Mouse (Mus musculus) heart, adult 8-10 months (tissue): ENCODE results near the gene Rnf183. TPM values are rescaled to one million over a fixed set of nuclear protein-coding genes. Genes with fewer than 3 reads are reported as not detected.

Source experiments
- DNase-seq: peaks from one replicate; pipeline ENCODE4 v3.0.0; 2022; ENCODE audit warnings: low spot score
- total RNA-seq, 4 experiments: library from RNA; stranded (reverse); gene quantifications; 2 replicates each; pipeline ENCODE4 v1.2.4; 2022

Rnf183 gene
- total RNA-seq, 4 experiments from 2014 or later: not detected

DNA sequence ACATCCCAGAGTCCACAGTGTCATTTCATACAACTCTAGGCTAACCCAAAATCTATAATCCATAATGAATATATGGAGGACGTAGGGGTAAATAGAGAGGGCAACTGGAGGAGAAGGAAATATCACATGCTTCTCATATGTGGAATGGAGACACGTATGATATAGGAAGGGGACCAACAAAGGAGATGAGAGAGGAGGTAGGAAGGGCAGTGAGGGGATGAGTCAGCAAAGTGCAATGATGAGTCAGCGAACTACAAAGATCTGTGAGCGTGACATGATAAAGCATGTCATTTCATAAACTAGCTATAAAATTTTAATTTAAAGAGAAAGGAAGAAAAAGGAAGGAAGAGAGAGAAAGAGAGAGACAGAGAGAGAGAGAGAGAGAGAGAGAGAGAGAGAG lies 3.5 kb downstream of the Rnf183 start:
- DNase-seq: no peak

DNA sequence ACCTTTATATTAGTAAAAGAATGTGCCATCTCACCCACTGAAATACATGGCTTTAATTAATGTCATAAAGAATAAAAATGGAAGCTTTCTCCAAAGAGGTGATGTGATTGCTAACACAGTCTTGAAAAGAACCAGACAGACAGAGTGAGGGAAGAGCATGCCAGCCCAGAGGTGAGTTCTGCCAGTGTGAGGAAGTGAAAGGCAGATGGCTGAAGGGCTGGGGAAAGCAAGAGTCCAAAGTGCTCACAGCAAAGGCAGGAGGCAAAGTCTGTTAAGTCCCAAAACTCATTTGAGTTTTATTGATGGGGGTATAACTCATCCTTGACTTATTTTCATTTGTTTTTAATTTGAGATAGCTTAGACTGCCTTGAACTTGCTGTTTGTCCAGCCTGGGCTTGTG lies 4.4 kb downstream of the Rnf183 start:
- DNase-seq: no peak

DNA sequence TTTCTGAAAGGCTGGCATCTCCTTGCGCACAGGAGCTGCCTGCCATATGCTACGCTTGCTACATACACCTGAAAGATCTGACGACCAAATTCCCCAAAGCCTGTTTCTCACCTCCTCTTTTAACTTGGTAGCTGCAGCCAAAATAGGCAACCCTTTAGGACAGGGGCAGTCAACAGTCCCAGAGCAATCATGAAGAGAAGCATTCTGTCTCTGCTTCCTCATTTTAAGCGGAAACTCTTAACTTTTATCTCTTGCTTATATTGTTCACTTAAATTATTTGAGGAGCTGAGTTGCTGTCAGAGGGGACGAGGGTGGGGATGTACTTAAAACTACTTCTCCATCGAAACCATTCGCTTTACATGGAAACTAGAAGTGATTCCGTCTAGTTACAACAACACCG lies 5.4 kb downstream of the Rnf183 start:
- no peak for DNase-seq

DNA sequence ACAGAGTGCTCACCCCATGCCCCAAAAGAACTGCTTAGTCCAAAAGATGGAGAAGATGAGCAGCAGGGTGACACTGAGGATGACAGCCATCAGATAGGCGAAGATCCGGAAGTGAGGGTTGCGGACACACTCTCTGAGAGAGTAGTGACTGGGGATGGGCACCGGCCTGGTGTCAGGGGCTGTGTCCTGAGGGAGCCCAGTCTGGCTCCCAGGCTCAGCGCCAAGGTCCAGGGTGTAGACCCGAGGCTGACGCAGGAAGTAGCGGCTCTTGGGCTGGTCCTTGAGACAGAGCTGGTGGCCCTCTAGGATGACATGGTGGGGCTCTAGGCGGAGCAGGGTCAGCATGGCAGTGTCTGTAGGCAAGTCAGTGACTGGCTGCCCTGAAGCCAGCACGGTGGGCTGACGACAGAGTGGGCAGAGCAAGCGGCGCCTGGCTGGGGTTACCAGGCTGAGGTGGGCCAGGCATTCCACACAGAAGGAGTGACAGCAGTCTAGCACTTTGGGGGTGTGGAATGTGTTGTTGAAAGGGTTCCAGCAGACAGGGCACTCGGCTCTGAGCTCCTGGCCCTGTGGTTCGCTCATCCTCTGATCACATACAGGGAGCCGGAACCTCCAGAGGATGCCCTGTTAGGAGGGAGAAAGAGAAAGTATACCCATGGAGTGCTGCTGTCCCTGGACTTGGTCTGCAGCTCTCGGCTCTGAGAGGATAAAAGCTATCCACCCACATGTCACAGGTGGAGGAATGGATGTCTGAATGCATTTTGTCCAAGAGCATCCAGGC lies 6.9 kb downstream of the Rnf183 start:
- DNase-seq: no peak

DNA sequence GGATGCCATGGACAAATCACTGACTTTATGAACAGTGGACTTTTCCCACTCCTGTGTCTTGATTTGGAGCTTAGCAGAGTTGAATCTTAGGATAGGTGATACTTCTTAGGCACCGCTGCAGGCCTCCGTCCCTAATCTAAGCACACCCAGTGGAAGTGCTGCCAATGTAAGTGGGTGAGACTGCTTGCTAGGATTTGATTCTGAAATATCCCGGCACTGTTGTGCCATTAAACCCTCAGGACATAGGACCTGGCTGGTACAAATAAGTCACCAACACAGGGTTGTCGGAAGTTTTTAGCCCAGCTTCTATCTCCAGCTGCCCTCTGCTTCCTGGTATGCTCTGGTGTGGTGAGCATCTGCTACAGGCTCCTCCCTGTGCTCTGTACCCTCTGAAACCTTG lies 9.2 kb downstream of the Rnf183 start:
- DNase-seq: no peak

DNA sequence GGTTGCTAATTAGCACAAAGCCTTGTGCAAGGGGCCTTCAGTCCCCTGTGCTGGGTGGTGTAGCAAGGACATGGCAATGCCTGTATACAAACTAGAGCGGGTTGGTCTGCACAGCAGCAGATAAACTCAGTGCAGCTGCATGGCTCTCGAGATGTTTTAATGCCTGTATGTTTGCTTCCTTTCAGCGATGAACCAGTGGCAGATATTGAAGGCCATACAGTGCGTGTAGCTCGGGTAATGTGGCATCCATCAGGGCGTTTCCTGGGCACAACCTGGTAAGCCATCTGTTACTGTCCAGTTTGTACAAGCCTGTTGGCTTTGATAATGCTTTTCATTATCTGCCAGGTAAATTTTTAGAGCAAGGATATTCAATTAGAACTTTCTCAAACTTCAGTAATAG lies 16.0 kb downstream of the Rnf183 start:
- DNase-seq: no peak

DNA sequence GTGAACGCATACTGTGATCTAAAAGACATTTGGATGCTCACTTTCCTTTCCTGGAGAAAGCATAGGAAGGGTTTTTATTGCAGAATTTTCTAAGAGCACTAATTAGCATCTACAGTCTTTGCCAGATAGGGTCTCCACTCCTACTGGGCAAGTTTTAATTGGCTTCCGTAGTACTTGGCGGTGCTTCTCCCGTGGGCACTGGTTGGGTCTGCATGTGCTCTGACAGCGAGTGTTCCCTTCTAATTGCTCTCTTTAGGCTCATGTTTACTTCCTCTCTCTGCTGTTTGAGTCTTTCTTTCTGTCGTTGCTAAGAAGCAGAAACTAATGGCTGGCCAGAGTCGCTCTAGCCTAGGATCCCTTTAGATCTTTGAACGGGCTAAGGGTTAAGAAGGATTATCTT lies 16.6 kb downstream of the Rnf183 start:
- DNase-seq: no peak

DNA sequence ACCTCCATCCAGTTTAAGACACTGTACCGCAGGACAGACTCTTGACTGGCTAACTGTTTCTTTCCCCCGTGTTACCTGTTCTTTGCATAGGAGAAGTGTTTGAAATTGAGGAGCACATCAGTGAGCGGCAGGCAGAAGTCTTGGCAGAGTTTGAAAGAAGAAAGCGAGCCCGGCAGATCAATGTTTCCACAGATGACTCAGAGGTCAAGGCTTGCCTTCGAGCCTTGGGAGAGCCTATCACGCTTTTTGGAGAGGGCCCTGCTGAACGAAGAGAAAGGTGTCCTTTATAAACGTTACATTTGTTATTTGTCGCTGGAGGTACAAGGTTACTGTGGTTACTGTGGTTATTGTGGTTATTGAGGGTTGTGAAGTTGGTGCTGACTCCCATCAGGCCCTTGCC lies 23.4 kb downstream of the Rnf183 start:
- no peak for DNase-seq

DNA sequence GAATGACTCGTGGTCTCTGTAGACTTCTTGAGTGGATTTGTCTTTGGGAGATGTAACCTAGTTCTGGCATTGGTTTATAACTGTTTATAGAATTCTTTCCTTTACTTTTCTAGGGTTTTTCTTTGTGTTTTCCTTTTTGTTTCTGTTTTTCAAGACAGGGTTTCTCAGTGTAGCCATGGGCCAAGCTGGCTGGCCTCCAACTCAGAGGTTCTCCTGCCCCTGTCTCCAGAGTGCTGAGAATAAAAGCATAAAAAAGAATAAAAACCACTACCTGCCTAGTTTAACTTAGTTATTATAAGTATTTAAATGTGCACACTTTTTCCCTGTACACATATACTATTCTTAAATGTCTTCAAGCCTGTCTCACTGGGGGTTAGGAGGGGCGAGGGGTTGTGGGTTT lies 24.7 kb downstream of the Rnf183 start:
- no peak for DNase-seq

DNA sequence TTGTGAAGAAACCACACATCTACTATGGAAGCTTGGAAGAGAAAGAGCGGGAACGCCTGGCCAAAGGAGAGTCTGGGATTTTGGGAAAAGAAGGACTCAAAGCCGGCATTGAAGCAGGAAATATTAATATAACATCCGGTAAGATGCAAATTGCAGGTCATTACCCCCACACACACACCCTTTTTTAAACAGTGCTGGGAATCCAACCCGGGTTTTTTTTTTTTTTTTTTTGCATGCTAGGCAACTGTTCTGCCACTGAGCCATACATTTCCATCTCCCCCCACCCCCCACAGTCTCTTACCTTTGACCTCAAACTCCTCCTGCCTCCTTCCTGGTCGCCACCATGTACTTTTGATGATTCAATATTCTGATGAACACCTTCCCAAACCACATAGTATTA lies 25.4 kb downstream of the Rnf183 start:
- no peak for DNase-seq

DNA sequence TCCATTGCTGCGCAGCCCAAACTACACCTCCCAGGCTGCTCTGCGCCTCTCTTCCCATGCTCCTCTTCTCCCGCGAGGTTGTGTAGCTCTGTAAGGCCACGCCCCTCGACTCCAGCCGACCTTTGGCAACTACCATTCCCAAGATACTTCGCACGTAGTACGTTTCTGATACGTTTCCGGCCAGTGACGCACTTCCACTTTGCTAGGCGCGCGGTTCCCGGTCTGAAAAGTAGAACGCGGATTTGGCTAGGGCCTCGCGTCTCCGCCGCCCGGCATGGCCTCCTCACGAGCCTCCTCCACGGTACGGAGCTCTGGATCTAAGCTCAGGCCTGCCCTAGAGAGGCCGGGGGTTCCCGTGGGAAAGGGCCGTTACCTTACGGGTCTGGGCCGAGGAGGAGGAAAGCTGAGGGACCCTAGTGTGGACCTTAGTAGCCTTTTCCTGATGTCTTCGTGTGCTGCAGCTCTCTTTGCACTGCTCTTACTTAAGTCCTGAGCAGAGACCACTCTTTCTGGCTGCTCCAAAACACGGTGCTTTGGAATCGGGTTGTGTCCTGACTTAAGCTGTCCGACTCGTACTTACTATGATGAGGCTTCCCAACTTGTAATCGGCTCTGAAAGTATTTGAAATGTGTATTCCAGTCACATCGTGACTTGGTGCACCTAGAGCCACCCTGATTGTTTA lies 26.3 kb downstream of the Rnf183 start, which contains the start of the genes Cdc26 and Prpf4:
Cdc26 (minus strand) TSS at position 42 of the 682 bp plus-strand sequence.
Prpf4 (plus strand) TSS at position 197 of the 682 bp plus-strand sequence.
- DNase-seq: peak; percentile 99

DNA sequence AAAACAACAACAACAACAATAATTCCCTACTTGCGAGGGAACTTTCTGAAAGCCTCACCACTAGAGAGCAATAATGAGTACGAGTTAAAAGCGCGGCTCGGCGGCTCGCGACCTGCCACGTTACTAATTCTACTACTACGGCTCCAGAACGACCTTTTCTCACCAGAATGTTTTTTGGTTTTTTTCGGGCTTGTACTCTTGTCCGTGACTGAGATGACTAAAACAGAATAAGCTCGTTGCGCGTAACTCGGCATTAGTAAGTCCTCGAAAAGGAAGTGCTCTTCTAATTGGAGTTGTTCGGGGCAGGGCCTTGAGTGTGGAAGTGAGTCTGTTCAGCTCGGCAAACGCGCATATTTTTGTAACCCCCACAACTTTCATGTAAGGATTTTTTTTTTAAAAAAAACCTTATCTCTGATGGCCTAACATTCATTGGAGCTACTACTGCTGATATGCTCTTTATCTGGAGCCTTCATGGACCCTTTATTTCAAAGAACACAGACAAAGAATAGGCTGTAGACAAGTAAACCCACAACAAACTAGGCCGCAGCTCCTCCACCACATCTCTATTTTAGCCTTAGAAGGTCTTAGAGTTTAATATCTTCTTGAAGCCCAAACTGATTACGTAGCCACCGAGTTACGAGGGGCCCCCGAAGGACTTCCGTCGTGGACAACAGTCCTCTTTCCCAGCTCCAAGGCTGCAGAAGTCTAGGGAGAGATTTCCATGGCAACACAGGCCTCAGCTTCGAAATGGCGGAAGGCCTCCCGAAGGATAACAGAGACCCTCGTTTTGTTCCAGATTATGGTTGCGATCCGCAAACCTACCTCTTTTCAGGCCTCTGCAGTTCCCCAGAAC lies 27.1 kb downstream of the Rnf183 start:
- DNase-seq: peak; percentile 71

DNA sequence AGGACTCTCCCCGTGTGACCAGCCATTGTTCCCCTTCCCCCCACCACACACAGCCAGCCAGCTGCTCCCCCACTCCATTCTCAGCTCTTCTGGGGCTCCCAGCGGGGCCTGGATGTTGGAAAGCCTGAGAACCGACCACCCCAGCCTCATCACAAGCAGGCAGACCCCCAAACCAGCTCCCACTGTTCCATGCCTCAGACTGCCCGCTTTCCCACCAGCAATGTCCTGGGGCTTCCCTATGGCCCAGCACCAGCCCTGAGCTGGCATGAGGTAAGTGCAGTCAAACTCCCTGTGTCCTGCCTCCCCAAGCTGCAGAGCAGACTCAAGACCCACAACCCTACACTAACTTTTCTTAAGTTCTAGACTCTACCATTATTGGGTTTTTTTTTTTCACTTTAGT lies 28.9 kb downstream of the Rnf183 start:
- DNase-seq: no peak

DNA sequence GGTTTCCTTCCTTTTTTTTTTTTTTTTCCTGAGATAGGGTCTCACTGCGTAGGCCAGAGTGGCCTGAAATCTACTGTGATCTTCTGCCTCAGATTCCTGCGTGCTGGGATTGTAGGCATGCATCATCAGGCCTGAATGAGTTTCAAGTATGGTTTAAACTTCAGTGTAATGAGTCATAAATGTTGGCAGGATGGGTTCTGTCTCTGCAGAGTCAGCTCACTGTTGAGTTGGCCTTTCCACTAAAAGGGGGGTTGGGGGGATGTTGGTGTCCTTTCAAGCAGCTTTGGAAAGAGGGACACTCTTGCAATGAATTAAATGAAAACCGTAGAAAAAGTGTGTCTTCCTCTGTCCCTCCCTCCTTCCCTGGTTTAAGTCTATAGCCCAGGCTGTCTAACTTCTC lies 36.1 kb downstream of the Rnf183 start:
- DNase-seq: peak; percentile 24

DNA sequence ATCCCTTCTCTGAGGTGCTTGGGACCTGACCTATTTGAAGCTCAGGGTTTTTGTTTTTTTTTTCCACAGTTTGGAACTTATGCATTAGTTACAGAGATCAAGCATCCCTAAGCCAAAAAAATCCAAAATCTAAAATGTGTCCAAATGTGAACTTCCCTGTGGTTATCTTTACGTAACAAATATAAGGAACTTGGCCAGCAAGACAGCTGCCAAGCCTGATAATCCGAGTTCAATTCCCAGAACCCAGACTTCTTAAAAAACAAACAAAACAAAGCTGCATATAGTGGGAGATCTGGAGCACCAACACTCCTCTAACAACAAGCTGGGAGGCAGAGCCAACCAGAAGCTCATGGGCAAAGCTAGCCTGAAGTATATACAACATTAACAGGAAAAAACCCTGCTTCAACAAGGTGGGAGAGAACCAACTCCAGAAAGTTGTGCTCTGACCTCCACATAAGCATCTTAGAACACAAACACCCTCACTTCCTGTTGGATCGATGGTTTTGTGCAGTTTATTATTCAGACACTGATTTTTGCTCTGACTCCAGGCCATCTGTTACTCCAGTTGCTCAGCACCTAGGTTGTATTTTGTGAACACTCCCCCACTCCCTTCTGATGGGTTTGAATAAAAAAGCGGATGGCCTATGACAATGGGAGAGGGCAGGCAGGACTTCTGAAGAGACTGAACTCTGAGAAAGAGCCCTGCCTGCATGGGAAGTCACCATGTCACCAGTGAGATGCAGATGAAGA lies 37.3 kb downstream of the Rnf183 start:
- no peak for DNase-seq

DNA sequence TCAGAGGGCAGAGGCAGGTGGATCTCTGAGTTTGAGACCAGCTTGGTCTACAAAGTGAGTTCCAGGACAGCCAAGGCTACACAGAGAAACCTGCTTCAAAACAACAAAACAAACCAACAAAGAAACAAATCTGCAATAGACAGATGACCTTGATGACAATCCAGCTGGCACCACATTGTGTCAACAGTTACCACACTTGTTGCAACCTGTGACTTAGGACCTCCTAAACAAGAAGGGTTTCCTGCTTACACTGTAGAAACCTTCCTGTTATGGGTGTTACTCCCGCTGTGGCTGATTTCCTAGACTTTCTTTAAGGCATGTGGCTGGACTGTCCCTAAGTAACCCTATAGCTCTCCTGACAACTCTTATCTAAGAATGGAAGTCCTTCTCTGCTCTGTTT lies 39.2 kb downstream of the Rnf183 start:
- no peak for DNase-seq

DNA sequence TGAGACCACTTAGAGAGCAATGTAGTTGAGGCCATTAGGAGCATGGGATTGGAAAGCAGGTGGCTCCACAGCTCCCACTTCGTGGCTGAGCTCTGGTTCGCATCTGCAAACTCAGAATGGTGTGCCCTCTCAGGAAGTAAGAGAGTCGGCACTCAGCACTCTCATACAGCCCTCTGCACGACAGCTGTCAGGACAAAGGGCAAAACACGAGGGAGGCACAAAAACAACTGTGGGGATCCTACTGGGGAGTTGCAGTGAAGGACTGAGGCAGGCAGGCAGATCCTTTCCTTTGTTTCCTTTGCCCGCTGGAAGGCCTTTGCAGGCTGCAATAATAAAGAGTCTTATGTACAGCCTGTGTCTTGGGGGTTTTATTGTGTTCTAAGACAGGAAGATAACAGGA lies 41.6 kb downstream of the Rnf183 start:
- no peak for DNase-seq

DNA sequence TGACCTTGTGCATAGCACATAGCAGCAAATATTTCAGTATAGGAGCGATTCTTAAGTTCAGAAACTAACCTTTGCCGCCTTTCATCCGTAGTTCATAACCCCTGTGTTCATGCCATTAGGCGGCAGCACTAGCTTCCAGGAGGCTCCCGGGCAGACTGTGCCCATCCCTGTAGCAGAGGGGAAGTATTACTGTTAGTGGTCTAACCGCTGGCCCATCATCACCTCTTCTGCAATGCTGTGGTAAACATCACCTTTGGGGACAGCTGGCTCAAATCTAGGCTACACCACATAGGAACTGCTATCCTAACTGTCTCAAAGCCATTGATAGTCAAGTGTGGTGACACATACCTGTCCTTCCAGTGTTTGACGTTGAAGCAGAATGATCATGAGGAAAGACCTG lies 43.2 kb downstream of the Rnf183 start:
- DNase-seq: no peak

DNA sequence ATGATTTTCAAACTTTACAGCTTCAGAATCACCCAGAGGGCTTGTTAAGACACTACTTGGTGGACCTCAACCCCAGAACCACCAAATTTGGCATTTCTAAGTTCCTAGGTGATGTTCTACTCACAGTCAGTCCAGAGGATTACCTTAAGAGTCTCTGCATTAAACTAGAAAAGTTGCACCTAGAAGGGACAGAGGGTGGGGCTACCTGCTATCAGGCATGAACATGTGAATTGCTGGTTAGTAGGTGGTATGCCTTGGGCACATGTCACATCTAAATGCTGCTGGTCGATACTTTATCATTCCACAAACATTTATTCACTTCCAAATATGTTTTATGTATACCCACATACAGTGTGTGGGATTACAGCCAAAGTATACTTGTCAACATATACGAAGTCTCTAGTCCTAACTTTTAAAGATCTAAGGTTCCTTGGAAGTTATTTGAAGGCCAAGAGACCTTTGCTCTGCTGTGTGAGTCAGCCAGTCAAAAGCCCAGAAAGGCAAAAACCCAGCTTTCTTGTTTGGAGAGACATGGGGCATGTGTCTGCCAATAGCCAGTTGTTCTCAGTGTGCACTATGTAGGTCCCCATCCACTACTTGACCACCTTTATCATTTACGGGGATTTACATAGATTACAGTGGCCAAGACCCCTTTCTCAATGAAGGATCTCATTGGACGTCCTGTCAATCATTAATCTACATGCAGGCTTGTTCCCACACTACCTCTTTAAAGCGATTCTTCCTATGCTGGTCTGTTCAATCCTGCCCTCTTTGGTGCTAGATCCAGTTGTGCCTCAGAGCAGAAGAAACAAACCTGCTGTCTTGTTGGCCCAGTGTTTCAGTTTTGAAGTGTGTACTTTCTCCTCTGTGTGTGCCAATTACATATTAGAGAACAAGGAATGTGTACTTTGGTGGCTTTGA lies 45.2 kb downstream of the Rnf183 start:
- DNase-seq: no peak

DNA sequence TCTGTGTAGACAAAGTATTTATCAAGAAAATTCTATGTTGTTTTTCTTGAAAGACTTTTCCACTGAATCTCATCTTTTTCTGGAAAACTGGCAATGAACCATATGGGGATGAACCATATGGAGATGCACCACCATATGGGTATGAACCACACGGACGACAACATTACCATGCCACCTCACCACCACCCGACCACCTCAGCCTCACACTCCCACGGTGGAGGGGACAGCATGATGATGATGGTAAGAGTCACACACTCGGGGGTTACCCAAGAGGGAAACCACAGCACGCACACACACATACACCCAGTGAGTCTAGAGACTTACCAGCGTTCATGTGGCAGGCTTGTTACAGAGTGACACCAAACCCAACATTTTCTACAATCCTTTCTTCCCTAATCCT lies 49.6 kb downstream of the Rnf183 start:
- no peak for DNase-seq

DNA sequence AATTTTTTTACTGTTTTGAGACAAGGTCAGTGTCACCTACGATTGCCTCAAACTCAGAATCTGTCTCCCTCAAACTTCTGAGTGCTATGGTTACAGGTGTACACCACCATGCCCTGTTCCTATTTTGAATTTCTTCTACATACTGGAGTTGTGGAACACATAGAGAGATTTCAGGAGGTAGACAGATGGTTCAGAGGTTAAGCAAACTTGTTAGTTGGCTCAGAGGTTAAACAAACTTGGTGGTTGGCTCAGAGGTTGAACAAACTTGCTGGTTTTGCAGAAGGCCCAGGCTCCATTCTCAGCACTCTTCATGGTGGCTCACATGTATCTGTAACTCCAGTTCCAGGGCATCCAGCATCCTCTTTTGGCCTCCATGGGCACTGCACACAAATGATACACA lies 50.9 kb downstream of the Rnf183 start:
- no peak for DNase-seq
